Mouse (Mus musculus): ENCODE results near the gene B230118H07Rik. TPM values are rescaled to one million over a fixed set of nuclear protein-coding genes. Genes with fewer than 3 reads are reported as not detected.

Gene B230118H07Rik
- 20.2 and 21.4 TPM in 2 replicates for polyA plus RNA-seq (2015; fragmentation: Nextera tagmentation; extraction: Ambion mirVana)

- no peak within 1 kb of the TSS for H3K4me3 ChIP-seq (replicated peaks)
- H3K27ac ChIP-seq: no peak within 1 kb of the TSS
- DNase-seq (no peak), ATAC-seq (ENCODE audit: low read depth) (0 out of 2 replicates have a peak, but pooled peaks have one; percentile 15)
- peaks cover 10% of the 10 kb centered on the region; the same call in 1 of the 2 replicates for H3K4me1 ChIP-seq (replicated peaks)
- peaks cover 3% of the 10 kb centered on the region; the same call in 1 of the 2 replicates for H3K27me3 ChIP-seq
- H3K36me3 ChIP-seq: no peaks in the 10 kb centered on the region
- H3K9me3 ChIP-seq (replicated peaks): no peaks in the 10 kb centered on the region
- no peak within 1 kb of the TSS for H3K4me2 ChIP-seq
- no peak within 1 kb of the TSS for H3K9ac ChIP-seq
- WGBS (ENCODE audit: insufficient replicate concordance): 32% methylated on average over 8 of the region's 8 CpGs
These were observed at the start of gene B230118H07Rik, which contains the start of gene Rag1 for GRCm38 (mm10) chr2:101649114-101649671. Gene B230118H07Rik (minus strand): TSS chr2:101649532. Gene Rag1 (minus strand): TSS chr2:101649501.

- H3K27ac ChIP-seq: no peak overlapping the region
- H3K27me3 ChIP-seq: no peaks in the 10 kb centered on the region
- H3K4me1 ChIP-seq (replicated peaks): peaks cover 6% of the 10 kb centered on the region
- peaks cover 57% of the 10 kb centered on the region for H3K36me3 ChIP-seq
- no peak overlapping the region for H3K9ac ChIP-seq
- peak; percentile 67 for ATAC-seq (ENCODE audit: low read depth)
- no peak overlapping the region for H3K4me3 ChIP-seq (replicated peaks)
- no peak for DNase-seq
- no peak overlapping the region for H3K4me2 ChIP-seq
- H3K9me3 ChIP-seq (replicated peaks): no peaks in the 10 kb centered on the region
- WGBS (ENCODE audit: insufficient replicate concordance): 77% methylated on average over 7 of the region's 7 CpGs
These were observed 46.3 kb upstream of the B230118H07Rik start for GRCm38 (mm10) chr2:101695584-101695983.

- WGBS (ENCODE audit: insufficient replicate concordance): 67% methylated on average over 5 of the region's 5 CpGs
- Histone ChIP-seq H3K27ac (no peak overlapping the region), H3K9me3 (replicated peaks) (no peaks in the 10 kb centered on the region), H3K9ac (no peak overlapping the region), H3K36me3 (peaks cover 67% of the 10 kb centered on the region), H3K4me1 (replicated peaks) (peaks cover 3% of the 10 kb centered on the region), H3K4me2 (no peak overlapping the region), H3K27me3 (no peaks in the 10 kb centered on the region), H3K4me3 (replicated peaks) (no peak overlapping the region)
- ATAC-seq (ENCODE audit: low read depth): no peak
- no peak for DNase-seq
These were observed 44.4 kb upstream of the B230118H07Rik start for GRCm38 (mm10) chr2:101693577-101694215.

GRCm38 (mm10) chr2:101693043-101693442, 43.7 kb upstream of the B230118H07Rik start:
- Histone ChIP-seq H3K27ac (no peak overlapping the region), H3K9me3 (replicated peaks) (no peaks in the 10 kb centered on the region), H3K4me1 (replicated peaks) (no peaks in the 10 kb centered on the region; the same call in 1 of the 2 replicates), H3K36me3 (peaks cover 66% of the 10 kb centered on the region), H3K9ac (no peak overlapping the region), H3K4me3 (replicated peaks) (no peak overlapping the region), H3K27me3 (no peaks in the 10 kb centered on the region), H3K4me2 (no peak overlapping the region)
- no peak for DNase-seq
- 66% methylated on average over 4 of the region's 4 CpGs for WGBS (ENCODE audit: insufficient replicate concordance)
- no peak for ATAC-seq (ENCODE audit: low read depth)

- Histone ChIP-seq H3K4me2 (no peak overlapping the region), H3K9ac (no peak overlapping the region), H3K27ac (no peak overlapping the region), H3K9me3 (replicated peaks) (no peaks in the 10 kb centered on the region), H3K4me3 (replicated peaks) (no peak overlapping the region), H3K27me3 (no peaks in the 10 kb centered on the region), H3K36me3 (peaks cover 60% of the 10 kb centered on the region), H3K4me1 (replicated peaks) (no peaks in the 10 kb centered on the region; the same call in 1 of the 2 replicates)
- WGBS (ENCODE audit: insufficient replicate concordance): 78% methylated on average over 9 of the region's 9 CpGs
- DNase-seq (no peak), ATAC-seq (ENCODE audit: low read depth) (no peak)
These were observed 41.0 kb upstream of the B230118H07Rik start for GRCm38 (mm10) chr2:101690252-101690827.

- no peak overlapping the region for H3K4me3 ChIP-seq (replicated peaks)
- H3K27me3 ChIP-seq: no peaks in the 10 kb centered on the region
- DNase-seq: no peak
- peaks cover 63% of the 10 kb centered on the region for H3K36me3 ChIP-seq
- H3K9me3 ChIP-seq (replicated peaks): no peaks in the 10 kb centered on the region
- H3K4me2 ChIP-seq: no peak overlapping the region
- no peak overlapping the region for H3K27ac ChIP-seq
- no peaks in the 10 kb centered on the region for H3K4me1 ChIP-seq (replicated peaks)
- WGBS (ENCODE audit: insufficient replicate concordance): 86% methylated on average over 5 of the region's 5 CpGs
- no peak overlapping the region for H3K9ac ChIP-seq
- no peak for ATAC-seq (ENCODE audit: low read depth)
These were observed 38.7 kb upstream of the B230118H07Rik start for GRCm38 (mm10) chr2:101688011-101688410.

GRCm38 (mm10) chr2:101684421-101684820, 35.1 kb upstream of the B230118H07Rik start:
- Histone ChIP-seq H3K27me3 (no peaks in the 10 kb centered on the region), H3K36me3 (peaks cover 39% of the 10 kb centered on the region), H3K9me3 (replicated peaks) (no peaks in the 10 kb centered on the region), H3K9ac (no peak overlapping the region), H3K4me3 (replicated peaks) (no peak overlapping the region), H3K4me1 (replicated peaks) (peaks cover 10% of the 10 kb centered on the region), H3K27ac (no peak overlapping the region), H3K4me2 (no peak overlapping the region)
- no peak for DNase-seq
- 83% methylated on average over 12 of the region's 12 CpGs for WGBS (ENCODE audit: insufficient replicate concordance)
- no peak for ATAC-seq (ENCODE audit: low read depth)

GRCm38 (mm10) chr2:101679164-101679784, 29.9 kb upstream of the B230118H07Rik start:
- DNase-seq (peak; percentile 6), ATAC-seq (ENCODE audit: low read depth) (no peak)
- Histone ChIP-seq H3K9me3 (replicated peaks) (no peaks in the 10 kb centered on the region), H3K36me3 (0 out of 2 replicates have a peak, but pooled peaks cover 4% of the 10 kb centered on the region), H3K27ac (no peak overlapping the region; the same call in 1 of the 2 replicates), H3K27me3 (0 out of 2 replicates have a peak, but pooled peaks cover 3% of the 10 kb centered on the region), H3K4me2 (peak overlapping the region; percentile 80), H3K9ac (peak overlapping the region; percentile 94), H3K4me1 (replicated peaks) (peaks cover 16% of the 10 kb centered on the region), H3K4me3 (replicated peaks) (peak overlapping the region; percentile 96)
- WGBS (ENCODE audit: insufficient replicate concordance): 6% methylated on average over 15 of the region's 15 CpGs

GRCm38 (mm10) chr2:101678236-101679021, 29.1 kb upstream of the B230118H07Rik start, which contains the start of gene Traf6:
Gene Traf6 (plus strand): TSS chr2:101678429.
- H3K9me3 ChIP-seq (replicated peaks): no peaks in the 10 kb centered on the region
- WGBS (ENCODE audit: insufficient replicate concordance): under 1% methylated on average over 67 of the region's 68 CpGs
- peaks cover 16% of the 10 kb centered on the region for H3K4me1 ChIP-seq (replicated peaks)
- H3K4me2 ChIP-seq: peak within 1 kb of the TSS; percentile 80
- H3K9ac ChIP-seq: peak within 1 kb of the TSS; percentile 94
- DNase-seq (peak; percentile 77), ATAC-seq (ENCODE audit: low read depth) (peak; percentile 96)
- peak within 1 kb of the TSS; percentile 54 for H3K27ac ChIP-seq
- 0 out of 2 replicates have a peak, but pooled peaks cover 4% of the 10 kb centered on the region for H3K36me3 ChIP-seq
- peak within 1 kb of the TSS; percentile 96 for H3K4me3 ChIP-seq (replicated peaks)
- 0 out of 2 replicates have a peak, but pooled peaks cover 6% of the 10 kb centered on the region for H3K27me3 ChIP-seq

- Histone ChIP-seq H3K9ac (no peak overlapping the region), H3K27ac (no peak overlapping the region), H3K9me3 (replicated peaks) (no peaks in the 10 kb centered on the region), H3K36me3 (no peaks in the 10 kb centered on the region), H3K27me3 (0 out of 2 replicates have a peak, but pooled peaks cover 6% of the 10 kb centered on the region), H3K4me2 (no peak overlapping the region), H3K4me3 (replicated peaks) (no peak overlapping the region), H3K4me1 (replicated peaks) (0 out of 2 replicates have a peak, but pooled peaks cover 3% of the 10 kb centered on the region)
- ATAC-seq (ENCODE audit: low read depth): no peak
- WGBS (ENCODE audit: insufficient replicate concordance): 45% methylated on average over 3 of the region's 3 CpGs
- no peak for DNase-seq
These were observed 24.2 kb upstream of the B230118H07Rik start for GRCm38 (mm10) chr2:101673547-101673946.

All from liver, embryonic 13.5 days (tissue).